8 mouse cellular contexts compared by ENCODE assay signal in the genomic region with DNA sequence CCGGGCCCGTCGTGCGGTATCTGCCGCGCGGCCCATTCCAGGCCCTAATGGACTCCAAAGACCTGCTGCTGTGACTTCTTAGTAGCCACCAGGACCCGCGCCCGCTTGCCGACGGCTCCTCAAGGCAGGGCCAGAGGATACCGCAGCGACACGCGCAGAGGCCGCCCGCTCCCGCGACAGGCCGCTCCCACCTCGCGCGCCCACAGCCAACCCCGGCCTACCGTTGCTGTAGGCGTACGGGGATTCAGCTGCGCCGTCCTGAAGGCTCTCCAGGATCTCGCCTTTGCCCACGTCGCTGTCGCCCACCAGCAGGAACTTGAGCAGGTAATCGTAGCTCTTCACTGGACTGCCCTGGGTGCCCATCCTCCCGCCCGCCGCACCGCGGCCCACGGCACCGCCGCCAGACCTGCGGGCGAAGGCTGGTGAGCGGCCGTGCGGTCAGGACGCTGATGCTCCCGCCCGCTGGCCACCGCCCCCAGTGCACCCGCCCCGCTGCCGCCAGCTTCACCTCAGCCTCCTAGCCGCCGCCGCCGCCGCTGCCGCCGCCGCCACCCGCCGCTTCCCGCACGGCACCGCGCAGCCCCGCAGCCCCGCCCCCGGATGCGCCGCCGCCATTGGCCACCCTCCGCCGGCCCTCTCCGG. TPM values are rescaled to one million over a fixed set of nuclear protein-coding genes. Genes with fewer than 3 reads are reported as not detected.
DNase-seq lines count a peak whose midpoint lies in the region; ATAC-seq lines count a peak whose summit lies in the region.

Gene Rab40c, minus strand, starts transcription at position 584 of the 642 bp plus-strand sequence.

- H3K4me3 ChIP-seq in kidney, embryonic 14.5 days (ENCODE audit: low read length): peak within 1 kb of the TSS; percentile 97
- peak within 1 kb of the TSS; percentile 96 for H3K4me3 ChIP-seq in midbrain, embryonic 14.5 days (replicated peaks; ENCODE audit: low read depth, low read length)

- no peaks in the 10 kb centered on the region for H3K9me3 ChIP-seq in kidney, embryonic 14.5 days (ENCODE audit: control insufficient read depth, low read length)
- H3K9me3 ChIP-seq in midbrain, embryonic 14.5 days (ENCODE audit: control insufficient read depth, low read length): no peaks in the 10 kb centered on the region

- ATAC-seq in kidney, embryonic 14.5 days (ENCODE audit: low FRiP score, low TSS enrichment): peak; percentile 4; the same call in 1 of the 2 replicates
- ATAC-seq in erythroblast, adult 5-6 weeks (replicated peaks; ENCODE audit: low FRiP score, poor library complexity, severe bottlenecking): 0 out of 2 replicates have a peak, but pooled peaks have one; percentile 16
- peak; percentile 6; the same call in 1 of the 2 replicates for ATAC-seq in midbrain, embryonic 14.5 days (ENCODE audit: low FRiP score, low TSS enrichment)
- ATAC-seq in activated CD4-positive, CD25-positive, alpha-beta regulatory T cell, adult 4 months: no peak

- H3K9ac ChIP-seq in kidney, embryonic 14.5 days (ENCODE audit: low read depth, low read length): peak within 1 kb of the TSS; percentile 90
- peak within 1 kb of the TSS; percentile 80 for H3K9ac ChIP-seq in midbrain, embryonic 14.5 days (replicated peaks; ENCODE audit: low read length)

- peak within 1 kb of the TSS; percentile 64 for H3K4me2 ChIP-seq in kidney, embryonic 14.5 days (replicated peaks; ENCODE audit: low read depth, low read length)
- peak within 1 kb of the TSS; percentile 94 for H3K4me2 ChIP-seq in midbrain, embryonic 14.5 days (ENCODE audit: low read length)

- under 1% methylated on average over 54 of the region's 78 CpGs for WGBS in kidney, embryonic 14.5 days
- WGBS in midbrain, embryonic 14.5 days: under 1% methylated on average over 68 of the region's 78 CpGs

- no peaks in the 10 kb centered on the region for H3K27me3 ChIP-seq in kidney, embryonic 14.5 days (ENCODE audit: control insufficient read depth, insufficient read depth, low read length)
- H3K27me3 ChIP-seq in midbrain, embryonic 14.5 days (ENCODE audit: control insufficient read depth, insufficient read depth, low read length): no peaks in the 10 kb centered on the region

- peak within 1 kb of the TSS; percentile 87 for H3K27ac ChIP-seq in kidney, embryonic 14.5 days (ENCODE audit: low read depth, low read length)
- peak within 1 kb of the TSS; percentile 87 for H3K27ac ChIP-seq in midbrain, embryonic 14.5 days (replicated peaks; ENCODE audit: low read depth, low read length)

- H3K36me3 ChIP-seq in kidney, embryonic 14.5 days (ENCODE audit: control insufficient read depth, insufficient read depth, low read length): peaks cover 8% of the 10 kb centered on the region; the same call in 1 of the 2 replicates
- 0 out of 2 replicates have a peak, but pooled peaks cover 4% of the 10 kb centered on the region for H3K36me3 ChIP-seq in midbrain, embryonic 14.5 days (ENCODE audit: control insufficient read depth, insufficient read depth, low read length)

- intact Hi-C loops in heart, postnatal 36 days (cut with DNase I): no loop called here
- intact Hi-C loops in left cerebral cortex, postnatal 4 days (cut with DNase I): no loop called here

- DNase-seq in kidney, adult 18-20 months: no peak
- peak; percentile 59 for DNase-seq in MN1 (ENCODE audit: low spot score)
- no peak for DNase-seq in heart, postnatal 36 days
- DNase-seq in left cerebral cortex, postnatal 4 days: peak; percentile 46
- DNase-seq in midbrain, embryonic 14.5 days: peak; percentile 51

- peaks cover 13% of the 10 kb centered on the region for H3K4me1 ChIP-seq in kidney, embryonic 14.5 days (ENCODE audit: control insufficient read depth, insufficient read depth, low read length)
- H3K4me1 ChIP-seq in midbrain, embryonic 14.5 days (ENCODE audit: control insufficient read depth, insufficient read depth, low read length): peaks cover 12% of the 10 kb centered on the region

RNA-seq across cellular contexts. Expression of gene Rab40c, which starts in this region (rescaled TPM):
- polyA plus RNA-seq in kidney, embryonic 14.5 days (2014; fragmentation: Nextera tagmentation; extraction: Ambion mirVana): 17.2 and 20.4 TPM in 2 replicates
- total RNA-seq in erythroblast, adult 5-6 weeks (2015; ENCODE audit: low replicate concordance): 2.3 and 6.7 TPM in 2 replicates
- total RNA-seq in erythroblast, adult 5-6 weeks (2017; ENCODE audit: low replicate concordance): 1.2 and 1.5 TPM in 2 replicates
- total RNA-seq in heart, postnatal 36 days (2021): 10 to 100 TPM; 18.4 to 21.2 TPM
- total RNA-seq in left cerebral cortex, postnatal 4 days (2021): 10 to 100 TPM; 47.0 to 47.2 TPM
- polyA plus RNA-seq in midbrain, embryonic 14.5 days (2014; fragmentation: Nextera tagmentation; extraction: Ambion mirVana): 29.4 and 46.9 TPM in 2 replicates
- polyA plus RNA-seq in activated CD4-positive, CD25-positive, alpha-beta regulatory T cell, adult 4 months (2017; shearing (Covaris generic)): 1 to 10 TPM; 5.1 to 5.6 TPM

Comparison
In these comparisons a context has a peak if more than half of its experiments do, and no peak if none do; other contexts are left out.
1. DNase-seq: peak in MN1 (single experiment), left cerebral cortex, postnatal 4 days (single experiment) and midbrain, embryonic 14.5 days (single experiment); none in kidney, adult 18-20 months (single experiment) and heart, postnatal 36 days (0 of 2).